Mouse (Mus musculus): Measurements from ENCODE around the gene Hist2h3c2. TPM values are rescaled to one million over a fixed set of nuclear protein-coding genes. Genes with fewer than 3 reads are reported as not detected.

The Hist2h3c2 gene
- polyA plus RNA-seq, 1 experiment from 2014 or later, result 10.6 TPM

Small RNAs within 50 kb of the gene (microRNA-seq; reads per million reads assigned to microRNA genes)
- gene Gm44492, result not detected
- gene Gm47311, result not detected
- gene Gm47313, result not detected

Other genes with a start within 250 kb of the Hist2h3c2 start
- 78.3 and 82.7 TPM in 2 replicates for gene Plekho1, start 243.1 kb downstream of the Hist2h3c2 start, polyA plus RNA-seq (2014; fragmentation: Nextera tagmentation; extraction: Ambion mirVana)
- 19.5 and 22.7 TPM in 2 replicates for gene Vps45, start 180.7 kb downstream of the Hist2h3c2 start, polyA plus RNA-seq (2014; fragmentation: Nextera tagmentation; extraction: Ambion mirVana)
- 9.7 and 14.2 TPM in 2 replicates for gene Otud7b, start 134.6 kb downstream of the Hist2h3c2 start, polyA plus RNA-seq (2014; fragmentation: Nextera tagmentation; extraction: Ambion mirVana)
- 22.7 and 24.9 TPM in 2 replicates for gene Mtmr11, start 77.1 kb downstream of the Hist2h3c2 start, polyA plus RNA-seq (2014; fragmentation: Nextera tagmentation; extraction: Ambion mirVana)
- gene Sf3b4, start 66.8 kb downstream of the Hist2h3c2 start, polyA plus RNA-seq (2014; fragmentation: Nextera tagmentation; extraction: Ambion mirVana), result 259 and 264 TPM in 2 replicates
- 2.7 and 3.9 TPM in 2 replicates for gene Sv2a, start 58.0 kb downstream of the Hist2h3c2 start, polyA plus RNA-seq (2014; fragmentation: Nextera tagmentation; extraction: Ambion mirVana)
- gene Bola1, start 19.4 kb downstream of the Hist2h3c2 start, polyA plus RNA-seq (2014; fragmentation: Nextera tagmentation; extraction: Ambion mirVana), result 68.2 and 68.9 TPM in 2 replicates
- gene Hist2h2ab, start 19.3 kb downstream of the Hist2h3c2 start, polyA plus RNA-seq (2014; fragmentation: Nextera tagmentation; extraction: Ambion mirVana), result 1.6 TPM in 1 of 2 replicates, not detected in the other
- gene Hist2h2ac, start 18.2 kb downstream of the Hist2h3c2 start, polyA plus RNA-seq (2014; fragmentation: Nextera tagmentation; extraction: Ambion mirVana), result 12.6 and 13.5 TPM in 2 replicates
- 7.2 and 7.6 TPM in 2 replicates for gene Hist2h2be, start 18.0 kb downstream of the Hist2h3c2 start, polyA plus RNA-seq (2014; fragmentation: Nextera tagmentation; extraction: Ambion mirVana)
- 28.8 and 40.7 TPM in 2 replicates for gene Hist2h2aa2, start 1.1 kb upstream of the Hist2h3c2 start, polyA plus RNA-seq (2014; fragmentation: Nextera tagmentation; extraction: Ambion mirVana)
- 14.6 and 15.5 TPM in 2 replicates for gene Hist2h2aa1, start 6.4 kb upstream of the Hist2h3c2 start, polyA plus RNA-seq (2014; fragmentation: Nextera tagmentation; extraction: Ambion mirVana)
- gene Hist2h3c1, start 7.6 kb upstream of the Hist2h3c2 start, polyA plus RNA-seq (2014; fragmentation: Nextera tagmentation; extraction: Ambion mirVana), result 0.28 TPM in 1 of 2 replicates, not detected in the other
- gene Hist2h4, start 24.2 kb upstream of the Hist2h3c2 start, polyA plus RNA-seq (2014; fragmentation: Nextera tagmentation; extraction: Ambion mirVana), result 5.4 and 5.7 TPM in 2 replicates
- gene Hist2h3b, start 29.5 kb upstream of the Hist2h3c2 start, polyA plus RNA-seq (2014; fragmentation: Nextera tagmentation; extraction: Ambion mirVana), result 73.6 and 75.8 TPM in 2 replicates
- gene Hist2h2bb, start 30.6 kb upstream of the Hist2h3c2 start, polyA plus RNA-seq (2014; fragmentation: Nextera tagmentation; extraction: Ambion mirVana), result 22.3 and 24.0 TPM in 2 replicates
- 0.67 and 0.88 TPM in 2 replicates for gene Fcgr1, start 54.8 kb upstream of the Hist2h3c2 start, polyA plus RNA-seq (2014; fragmentation: Nextera tagmentation; extraction: Ambion mirVana)
- not detected in 2 replicates for gene BC107364, start 213.2 kb upstream of the Hist2h3c2 start, polyA plus RNA-seq (2014; fragmentation: Nextera tagmentation; extraction: Ambion mirVana)